Mouse (Mus musculus) lung, adult 2 months (tissue): Measurements from ENCODE around the gene Adprm. TPM values are rescaled to one million over a fixed set of nuclear protein-coding genes. Genes with fewer than 3 reads are reported as not detected.
"Not testable (repeated sequence)": the region's sequence is repeated elsewhere in the genome, so short reads cannot be mapped to it uniquely, and the experiment has no call there.

Experiments
- DNase-seq: peaks from one replicate; pipeline ENCODE4 v3.0.0; 2022
- H3K4me1 ChIP-seq: fragments of 200-500 bp; 2 replicates; pipeline ENCODE4 v1.6.1; 2011; ENCODE audit warnings: low read length; ENCODE audit not compliant: control insufficient read depth, insufficient read depth
- H3K4me3 ChIP-seq: fragments of 200-500 bp; replicated peaks from 2 replicates; pipeline ENCODE3; 2011; ENCODE audit warnings: low read depth, mild to moderate bottlenecking, control low read depth, low read length; ENCODE audit errors: extremely low read depth
- CTCF ChIP-seq: fragments of 200-500 bp; IDR thresholded peaks from 2 replicates; pipeline ENCODE4 v1.5.1; 2011; ENCODE audit warnings: mild to moderate bottlenecking, low read length, control low read depth; ENCODE audit not compliant: insufficient read depth
- POLR2A ChIP-seq: fragments of 200-500 bp; IDR thresholded peaks from 2 replicates; pipeline ENCODE4 v1.6.1; 2011; ENCODE audit warnings: low read depth, mild to moderate bottlenecking, control low read depth, low read length, borderline replicate concordance; ENCODE audit errors: extremely low read depth
- WGBS: fragments of 180-500 bp; shearing (Covaris S2); methylation state at CpG from one replicate; pipeline ENCODE4 v1.1.7; 2018; 5-methylcytosine and 5-hydroxymethylcytosine counted together
- polyA plus RNA-seq: library from polyadenylated mRNA; depleted of rRNA; stranded (reverse); fragments of >200 nt; gene quantifications from 2 replicates; pipeline ENCODE4 v1.2.3, GENCODE M21; 2012

Adprm gene
- polyA plus RNA-seq, 1 experiment = 16.6 TPM

DNA sequence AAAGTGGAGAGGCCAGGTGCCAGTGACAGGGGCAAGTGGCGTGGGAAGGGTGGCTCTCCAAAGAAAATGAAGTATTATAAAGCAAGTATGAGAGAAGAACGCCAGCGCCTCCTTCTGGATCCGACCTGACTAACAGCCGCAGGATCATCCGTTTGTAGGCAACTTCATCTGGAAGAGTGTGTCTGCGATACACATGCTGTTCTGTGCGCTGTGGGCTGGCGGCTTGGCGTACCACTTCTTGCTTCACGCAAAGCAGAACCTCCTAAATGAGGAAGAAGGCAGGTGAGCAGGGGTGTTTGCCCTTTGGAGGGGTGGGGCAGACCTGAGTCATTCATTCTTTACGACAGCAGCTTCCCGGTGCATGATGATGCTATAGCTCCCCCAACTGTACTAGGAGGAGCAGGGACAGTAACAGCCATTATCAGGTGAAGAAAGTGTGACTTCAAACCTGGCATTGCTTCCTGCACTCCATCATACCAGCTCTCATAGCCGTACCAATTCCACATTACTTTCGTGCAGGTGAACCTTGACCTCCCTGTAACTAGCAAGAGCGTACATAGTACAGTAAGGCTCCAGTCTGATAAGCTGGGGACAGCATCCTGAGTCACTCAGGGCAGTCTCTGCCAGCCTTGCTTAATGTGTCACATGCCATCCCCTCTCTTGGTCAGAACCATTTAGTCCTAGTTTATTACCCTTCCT lies 21.3 kb downstream of the Adprm start:
- no peak for DNase-seq
- H3K4me1 ChIP-seq = no peaks in the 10 kb centered on the region
- TF ChIP-seq POLR2A (no peak), CTCF (no peak)
- no peak overlapping the region for H3K4me3 ChIP-seq
- WGBS = 47% methylated on average over 16 of the region's 16 CpGs

DNA sequence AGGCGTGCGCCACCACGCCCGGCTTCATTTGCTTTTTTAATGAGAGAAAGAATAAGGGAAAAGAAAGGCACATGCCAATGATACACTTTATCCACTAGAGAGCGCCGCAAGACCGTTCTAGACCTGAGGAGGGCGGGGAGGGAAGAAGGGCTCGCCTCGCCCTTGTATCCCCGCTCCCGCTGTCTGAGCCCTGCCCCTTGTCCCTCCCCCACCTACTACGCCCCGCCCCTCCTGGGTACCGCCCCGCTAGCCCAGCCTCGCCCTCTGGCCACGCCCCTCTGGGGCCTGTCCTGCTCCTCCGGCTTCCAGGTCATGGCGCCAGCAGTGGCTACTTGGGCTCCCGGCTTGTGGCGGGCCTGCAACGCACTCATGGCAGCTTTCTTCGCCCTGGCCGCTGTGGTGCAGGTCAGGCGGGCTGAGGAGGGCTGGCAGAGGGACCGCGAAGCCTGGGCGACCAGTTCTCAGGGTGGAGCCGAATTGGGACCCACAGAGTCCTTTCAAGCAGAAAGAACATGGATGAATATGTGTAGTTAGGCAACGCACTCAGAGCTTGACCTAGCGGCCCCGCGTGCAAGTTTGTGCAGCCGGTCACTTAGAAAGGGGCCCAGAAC lies 27.4 kb downstream of the Adprm start, which contains the start of gene Tmem220:
TSS of gene Tmem220 (plus strand) at position 288 of the 611 bp plus-strand sequence.
- TF ChIP-seq CTCF (peak; percentile 81), POLR2A (peak; percentile 80)
- 1% methylated on average over 35 of the region's 35 CpGs for WGBS
- H3K4me1 ChIP-seq = peaks cover 4% of the 10 kb centered on the region
- DNase-seq = peak; percentile 89
- H3K4me3 ChIP-seq = peak within 1 kb of the TSS; percentile 70

DNA sequence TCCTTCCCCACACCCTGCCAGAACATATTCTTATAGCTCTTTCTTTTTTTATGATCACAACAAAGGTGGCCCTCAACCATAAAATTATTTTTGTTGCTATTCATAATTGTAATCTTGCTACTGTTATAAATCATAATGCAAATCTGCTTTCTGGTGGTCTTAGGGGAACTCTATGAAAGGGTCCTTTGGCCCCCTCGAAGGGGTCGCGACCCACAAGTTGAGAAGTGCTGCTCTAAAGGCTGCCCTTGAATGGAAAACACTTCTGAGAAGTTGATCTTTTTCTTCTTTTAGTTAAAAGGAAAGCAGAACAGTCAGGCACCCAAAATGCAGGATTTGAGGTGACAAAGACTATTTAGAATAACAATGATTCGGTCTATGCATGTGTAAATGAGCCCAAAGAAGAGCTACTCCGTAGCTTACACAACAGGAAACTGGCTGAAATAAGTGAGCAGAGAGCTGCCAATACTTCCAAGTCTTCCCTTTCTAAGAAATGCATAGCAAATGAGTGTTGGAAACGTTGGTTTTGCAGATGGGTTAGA lies 28.5 kb downstream of the Adprm start:
- 45% methylated on average over 6 of the region's 6 CpGs for WGBS
- Histone ChIP-seq H3K4me1 (peaks cover 4% of the 10 kb centered on the region), H3K4me3 (no peak overlapping the region)
- no peak for DNase-seq
- TF ChIP-seq POLR2A (no peak), CTCF (no peak)

DNA sequence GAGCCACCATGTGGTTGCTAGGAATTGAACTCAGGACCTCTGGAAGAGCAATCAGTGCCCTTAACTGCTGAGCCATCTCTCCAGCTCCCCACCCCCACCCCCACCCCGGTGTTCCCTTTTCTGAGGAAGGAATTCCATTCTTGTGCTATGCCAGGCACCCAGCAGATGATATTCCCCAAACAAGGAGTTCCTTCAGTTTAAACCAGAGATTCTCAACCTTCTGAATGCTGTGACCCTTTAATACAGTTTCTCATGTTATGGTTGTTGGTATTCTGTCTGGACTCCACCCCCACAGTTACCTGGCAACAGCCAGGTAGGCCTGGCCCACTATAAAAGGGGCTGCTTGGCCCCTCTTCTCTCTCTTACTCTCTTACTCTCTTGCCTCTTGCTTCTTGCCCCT lies 29.2 kb downstream of the Adprm start:
- DNase-seq, H3K4me3 ChIP-seq, H3K4me1 ChIP-seq: not testable (repeated sequence)
- 24% methylated on average over 1 of the region's 1 CpGs for WGBS

DNA sequence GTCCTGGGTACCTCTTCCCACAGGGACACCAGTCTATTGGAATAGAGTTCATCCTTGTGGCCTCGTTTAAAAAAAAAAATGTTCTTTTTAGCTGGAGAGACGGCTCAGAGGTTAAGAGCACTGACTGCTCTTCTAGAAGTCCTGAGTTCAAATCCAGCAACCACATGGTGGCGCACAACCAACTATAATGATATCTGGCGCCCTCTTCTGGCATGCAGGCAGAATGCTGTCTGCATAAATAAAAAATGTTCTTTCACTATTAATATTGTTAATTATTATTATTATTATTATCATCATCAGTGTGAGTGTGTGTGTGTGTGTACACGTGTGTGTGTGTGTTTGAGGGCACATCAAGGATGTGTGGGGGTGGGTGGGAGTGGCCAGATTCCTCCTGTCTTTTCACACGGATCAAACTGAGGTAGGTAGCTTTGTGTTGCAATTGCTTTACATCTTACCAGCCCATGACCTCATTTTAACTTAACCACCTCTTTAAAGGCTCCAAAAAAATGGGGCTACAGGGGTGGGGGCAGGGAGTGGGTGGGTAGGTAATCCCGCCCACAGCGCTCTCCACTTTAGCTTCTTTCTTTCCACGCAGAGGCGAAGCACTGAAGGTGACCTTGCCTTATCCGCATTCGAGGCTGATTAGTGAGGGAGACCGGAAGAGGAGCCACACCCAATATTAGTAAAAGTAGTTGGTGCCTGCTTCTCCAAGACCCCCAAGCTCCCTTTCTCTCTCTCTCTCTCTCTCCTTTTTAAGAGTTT lies 29.9 kb downstream of the Adprm start:
- TF ChIP-seq CTCF (peak; percentile 29; the same call in 1 of the 2 replicates), POLR2A (no peak)
- peaks cover 4% of the 10 kb centered on the region for H3K4me1 ChIP-seq
- DNase-seq = no peak
- no peak overlapping the region for H3K4me3 ChIP-seq
- WGBS = 79% methylated on average over 13 of the region's 13 CpGs

DNA sequence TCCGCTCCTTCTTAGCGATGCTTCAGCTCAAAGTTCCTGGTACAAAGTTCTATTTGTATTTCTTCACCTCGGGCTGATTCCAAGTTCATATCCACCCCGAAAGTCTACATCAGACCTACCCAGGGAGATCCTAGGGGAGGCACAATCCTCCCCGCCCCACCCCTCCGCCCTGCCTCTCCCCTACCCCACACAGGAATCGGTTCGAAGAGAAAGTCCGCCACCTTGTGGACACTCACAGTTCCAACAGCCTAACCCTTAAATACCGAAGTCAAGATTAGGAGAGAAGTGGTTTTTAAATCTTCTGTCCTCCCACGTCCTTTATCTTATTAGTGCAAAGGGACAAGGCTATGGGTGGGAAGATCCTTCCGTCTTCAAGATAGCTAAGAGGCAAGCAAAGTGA lies 31.4 kb downstream of the Adprm start:
- peak; percentile 61 for DNase-seq
- TF ChIP-seq POLR2A (no peak), CTCF (peak; percentile 51)
- WGBS = 3% methylated on average over 12 of the region's 12 CpGs
- Histone ChIP-seq H3K4me1 (peaks cover 4% of the 10 kb centered on the region), H3K4me3 (no peak overlapping the region)

DNA sequence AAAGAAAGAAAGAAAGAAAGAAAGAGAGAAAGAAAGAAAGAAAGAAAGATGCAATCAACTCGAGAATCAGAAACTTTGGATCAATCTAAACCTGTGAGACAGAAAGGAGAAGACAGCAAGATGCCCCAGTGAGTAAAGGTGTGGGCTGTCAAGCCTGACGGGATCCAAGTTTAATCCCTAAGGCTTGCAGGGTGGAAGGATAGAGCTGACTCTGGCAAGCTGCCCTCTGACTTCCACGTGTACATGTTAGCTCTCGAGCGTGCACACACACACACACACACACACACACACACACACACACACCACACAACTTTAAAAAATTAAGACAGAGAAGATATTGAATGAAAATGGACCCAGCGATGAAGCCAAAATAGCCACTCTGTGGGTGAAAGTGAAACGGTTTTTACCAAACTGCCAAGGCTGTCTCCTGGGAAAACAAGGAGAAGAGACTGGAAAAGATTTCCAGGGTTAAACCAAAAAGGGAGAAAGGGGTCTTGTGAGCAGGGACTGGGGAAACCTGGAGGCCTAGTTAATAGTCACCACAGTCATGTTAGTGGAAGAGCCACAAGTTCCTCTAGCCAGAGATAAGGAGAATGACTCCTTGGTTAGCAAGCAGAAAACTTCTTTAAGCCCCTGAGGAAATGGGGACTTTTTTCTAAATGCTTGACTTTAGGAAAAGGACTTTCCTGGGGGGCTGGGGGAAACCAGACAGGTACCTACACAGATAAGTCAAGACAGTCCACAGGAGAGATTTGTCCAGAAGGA lies 32.5 kb downstream of the Adprm start:
- no peak for DNase-seq
- WGBS = 50% methylated on average over 7 of the region's 7 CpGs
- TF ChIP-seq POLR2A (no peak), CTCF (no peak)
- Histone ChIP-seq H3K4me1 (peaks cover 2% of the 10 kb centered on the region; the same call in 1 of the 2 replicates), H3K4me3 (no peak overlapping the region)

DNA sequence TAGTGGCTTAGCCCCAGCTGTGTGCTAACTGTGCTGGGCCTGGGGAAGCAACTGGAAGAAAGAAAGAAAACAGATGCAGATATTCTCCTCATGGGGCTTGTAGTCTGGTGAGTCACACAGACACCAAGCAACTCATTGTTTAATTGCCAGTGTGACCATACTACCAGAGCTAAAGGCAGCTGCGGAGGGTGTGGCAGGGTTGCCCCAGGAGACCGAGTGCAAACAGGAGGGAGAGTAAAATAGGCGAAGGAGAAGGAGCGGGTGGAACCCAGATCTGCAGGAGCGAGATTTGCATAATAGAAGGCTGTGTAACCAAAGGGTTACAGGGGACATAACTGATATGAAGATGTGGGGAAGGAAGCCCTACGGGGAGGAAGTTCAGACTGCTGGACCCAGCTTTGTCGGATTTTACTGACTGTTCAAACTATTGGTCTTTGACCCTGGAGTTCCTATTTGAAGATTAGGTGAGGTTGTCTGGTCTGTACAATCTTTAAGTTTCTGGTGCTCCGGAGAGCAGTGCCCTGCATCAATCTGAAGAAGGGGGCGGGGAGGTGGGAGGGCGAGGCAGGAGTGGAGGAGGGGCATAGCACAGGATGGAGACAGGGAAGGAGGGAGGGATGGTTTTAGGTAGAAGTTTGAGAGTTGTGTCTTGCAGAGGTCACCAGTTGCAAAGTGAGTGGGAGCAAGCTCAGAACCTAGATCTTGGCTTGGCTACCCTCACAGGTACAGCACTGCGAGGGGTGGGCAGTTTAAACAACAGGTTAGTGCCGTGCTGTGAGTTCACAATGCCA lies 34.4 kb downstream of the Adprm start:
- WGBS = 15% methylated on average over 12 of the region's 12 CpGs
- no peak for DNase-seq
- TF ChIP-seq CTCF (no peak), POLR2A (no peak)
- Histone ChIP-seq H3K4me3 (no peak overlapping the region), H3K4me1 (no peaks in the 10 kb centered on the region)

DNA sequence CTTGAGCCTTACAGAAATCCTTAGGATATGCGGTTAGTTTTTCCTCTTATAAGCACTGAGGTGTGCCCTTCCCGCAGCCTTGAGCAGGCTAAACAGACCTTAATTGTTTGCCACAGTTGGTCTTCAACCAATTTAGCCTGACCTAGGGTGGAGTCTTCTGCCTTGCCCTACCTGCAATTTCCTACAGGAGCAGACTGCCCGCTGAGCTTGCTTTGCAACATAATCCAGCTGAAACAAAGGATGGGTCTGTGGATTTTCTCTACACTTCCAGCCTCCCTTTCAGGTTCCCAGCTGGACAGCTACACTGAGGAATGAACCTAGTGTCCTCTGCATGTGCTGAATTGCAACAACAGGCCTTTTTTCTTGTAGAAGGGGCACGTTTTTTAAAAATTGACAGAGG lies 40.8 kb downstream of the Adprm start:
- 75% methylated on average over 4 of the region's 4 CpGs for WGBS
- no peak for TF ChIP-seq CTCF
- no peak for TF ChIP-seq POLR2A

More for the DNA sequence above, 40.8 kb downstream of the Adprm start:
- H3K4me1 ChIP-seq = no peaks in the 10 kb centered on the region; the same call in 1 of the 2 replicates
- no peak overlapping the region for H3K4me3 ChIP-seq
- DNase-seq = no peak
